Mouse (Mus musculus): ENCODE measurements around the gene Hoxc6.

Gene Hoxc6

DNA sequence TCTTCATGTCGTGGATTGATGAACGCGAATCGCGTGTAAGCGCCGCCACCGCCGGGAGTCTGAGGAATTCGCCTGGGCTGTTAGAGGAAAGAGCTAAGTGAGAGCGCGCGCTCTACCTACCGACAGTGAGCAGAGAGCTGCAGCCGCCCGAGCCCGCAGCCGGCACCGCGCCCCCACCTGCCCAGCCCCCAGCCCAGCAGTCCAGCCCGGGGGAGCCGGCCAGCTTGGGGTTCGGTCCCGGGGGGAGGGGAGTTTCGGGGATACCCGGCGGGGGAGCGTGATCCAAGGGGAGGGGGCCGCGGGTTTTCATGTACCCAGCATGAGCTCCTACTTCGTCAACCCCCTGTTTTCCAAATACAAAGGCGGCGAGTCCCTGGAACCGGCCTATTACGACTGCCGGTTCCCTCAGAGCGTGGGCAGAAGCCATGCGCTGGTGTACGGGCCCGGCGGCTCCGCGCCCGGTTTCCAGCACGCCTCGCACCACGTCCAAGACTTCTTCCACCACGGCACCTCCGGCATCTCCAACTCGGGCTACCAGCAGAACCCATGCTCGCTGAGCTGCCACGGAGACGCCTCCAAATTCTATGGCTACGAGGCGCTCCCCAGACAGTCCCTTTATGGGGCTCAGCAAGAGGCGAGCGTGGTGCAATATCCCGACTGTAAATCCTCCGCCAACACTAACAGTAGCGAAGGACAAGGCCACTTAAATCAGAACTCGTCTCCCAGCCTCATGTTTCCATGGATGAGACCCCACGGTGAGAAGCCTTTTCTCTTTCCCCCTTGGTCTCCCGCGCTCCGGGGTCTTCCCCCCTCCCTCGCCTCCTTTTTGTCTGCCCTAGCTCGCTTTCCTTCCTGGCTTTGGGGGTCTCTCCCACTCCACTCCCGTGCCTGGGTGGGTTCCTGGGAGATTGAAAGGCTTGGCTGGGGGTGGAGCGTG is 7.3 kb upstream of the Hoxc6 start, which contains the start of gene Hoxc8:
TSS of gene Hoxc8 (plus strand) at position 147 of the 937 bp plus-strand sequence.
- DNase-seq (ENCODE audit: low spot score in 2 of 2): no peak

DNA sequence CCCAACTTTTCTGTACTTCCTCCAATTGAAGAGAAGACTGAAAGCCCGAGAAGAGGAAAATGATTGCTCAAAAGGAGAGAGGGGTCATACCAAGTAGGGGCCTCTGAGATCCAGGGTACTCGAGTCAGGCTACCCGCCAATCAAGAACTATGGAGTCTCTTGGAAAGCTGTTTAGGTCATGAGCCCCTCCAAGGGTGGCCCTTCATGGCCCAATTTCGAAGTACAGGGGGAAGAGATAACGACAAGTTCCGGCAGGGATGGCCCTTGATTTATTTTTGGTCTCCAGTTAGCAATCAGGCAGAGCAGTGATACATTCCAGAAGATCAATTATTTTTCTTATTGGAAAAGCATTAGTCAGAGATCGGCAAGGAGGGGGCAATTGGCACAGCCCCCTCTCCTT is 6.3 kb upstream of the Hoxc6 start:
- no peak for DNase-seq (ENCODE audit: low spot score in 2 of 2)

DNA sequence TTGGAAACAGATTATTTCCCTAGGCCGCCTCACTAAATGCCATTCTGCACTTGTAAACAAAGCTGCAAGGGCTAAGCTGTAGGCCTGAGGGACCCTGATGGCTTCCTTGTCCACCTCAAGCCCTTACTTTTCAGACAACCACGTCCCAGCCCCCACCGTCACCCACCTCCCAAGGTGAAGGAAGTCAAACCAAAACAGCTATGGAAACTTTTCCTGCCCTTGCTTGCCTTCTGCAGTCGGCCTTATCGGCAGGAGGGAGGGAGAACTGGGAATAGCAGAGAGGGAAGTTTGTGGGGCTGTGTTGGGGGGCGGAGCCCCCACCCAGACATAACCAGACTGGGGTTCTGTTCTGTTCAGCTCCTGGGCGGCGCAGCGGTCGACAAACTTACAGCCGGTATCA is 5.9 kb upstream of the Hoxc6 start:
- no peak for DNase-seq (ENCODE audit: low spot score in 2 of 2)

DNA sequence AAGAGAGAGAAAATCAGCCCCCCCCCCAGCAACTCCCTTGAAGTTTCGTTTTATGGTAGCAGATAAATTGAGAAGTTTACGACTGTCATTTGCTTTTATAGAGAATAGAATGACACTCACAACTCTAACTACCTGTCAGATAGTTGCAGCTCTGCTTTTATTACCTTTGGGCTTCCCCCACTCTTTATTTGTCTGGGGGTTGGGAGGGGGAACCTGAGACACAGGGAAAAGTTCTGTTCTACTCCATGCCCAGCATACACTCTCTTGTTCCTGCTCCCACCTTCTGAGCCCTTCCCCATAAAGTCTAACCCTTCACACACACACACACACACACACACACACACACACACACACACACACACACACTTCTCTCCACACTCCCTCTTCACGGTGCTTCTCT is 5.2 kb upstream of the Hoxc6 start:
- no peak for DNase-seq (ENCODE audit: low spot score in 2 of 2)

DNA sequence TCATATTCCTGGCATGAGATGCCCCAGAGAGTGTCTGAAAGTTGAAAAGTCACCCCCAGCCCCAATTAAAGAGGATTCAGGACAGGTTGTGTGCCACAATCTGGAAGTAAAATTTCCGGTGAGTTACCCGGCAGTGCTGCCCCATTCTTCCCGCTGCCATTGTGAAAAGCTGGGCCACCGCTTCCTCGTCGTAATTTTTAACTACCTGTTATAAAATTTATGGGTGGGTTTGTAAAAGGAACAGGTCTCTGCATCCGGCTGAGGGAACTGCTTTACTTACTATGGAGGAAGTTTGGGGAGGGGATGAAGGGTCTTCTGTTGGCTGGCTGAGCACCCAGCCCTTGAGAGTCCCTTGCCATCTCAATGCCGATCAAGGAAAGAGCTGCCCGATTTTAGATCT is 1.5 kb upstream of the Hoxc6 start:
- DNase-seq (ENCODE audit: low spot score in 2 of 2): no peak

DNA sequence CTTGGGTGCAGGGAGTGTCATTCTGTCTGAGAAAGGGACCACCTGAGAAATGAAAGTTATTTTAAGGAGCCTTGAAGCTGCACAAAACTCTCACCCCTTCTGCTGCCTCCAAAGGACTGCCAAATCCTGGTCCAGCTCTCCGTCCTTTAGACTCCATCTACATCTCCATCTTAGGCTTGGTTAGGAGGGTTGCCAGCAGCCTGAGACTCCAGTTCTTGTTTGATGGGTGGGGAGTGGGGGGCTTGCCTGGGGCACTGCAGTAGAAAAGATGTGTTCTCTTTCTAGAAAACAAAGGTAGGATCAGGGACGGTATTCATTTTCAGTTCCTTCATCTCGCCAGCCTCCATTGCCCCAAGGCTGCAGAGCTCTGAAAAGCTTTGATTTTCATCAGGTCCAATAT is 626 bp upstream of the Hoxc6 start:
- DNase-seq (ENCODE audit: low spot score in 2 of 2): no peak

DNA sequence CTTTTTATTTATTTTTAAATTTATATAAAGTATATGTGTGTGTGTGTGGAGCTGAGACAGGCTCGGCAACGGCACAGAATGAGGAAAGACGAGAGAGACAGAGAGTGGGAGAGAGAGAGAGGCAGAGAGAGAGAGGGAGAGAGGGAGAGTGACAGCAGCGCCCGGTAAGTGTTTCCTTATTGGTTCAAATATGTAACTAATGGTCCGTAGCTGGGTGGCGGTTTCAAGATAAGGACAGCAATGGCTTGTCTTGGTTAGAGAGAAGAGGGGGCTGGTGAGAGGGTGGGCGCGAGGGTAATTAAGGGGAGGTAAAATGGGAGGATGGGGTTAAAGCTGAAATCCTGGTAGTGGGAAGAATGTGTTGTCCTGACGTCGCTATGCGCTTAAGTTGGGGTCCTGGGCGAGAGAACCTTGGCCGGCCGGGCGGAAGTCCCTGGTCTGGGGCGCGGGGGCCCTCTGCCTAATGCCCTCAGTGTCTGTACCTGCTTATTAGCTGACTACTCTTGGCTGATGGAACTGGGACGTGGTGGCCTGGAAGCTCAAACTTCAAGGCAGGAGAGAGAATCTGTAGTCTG is 638 bp downstream of the Hoxc6 start:
- DNase-seq (ENCODE audit: low spot score in 2 of 2): no peak

DNA sequence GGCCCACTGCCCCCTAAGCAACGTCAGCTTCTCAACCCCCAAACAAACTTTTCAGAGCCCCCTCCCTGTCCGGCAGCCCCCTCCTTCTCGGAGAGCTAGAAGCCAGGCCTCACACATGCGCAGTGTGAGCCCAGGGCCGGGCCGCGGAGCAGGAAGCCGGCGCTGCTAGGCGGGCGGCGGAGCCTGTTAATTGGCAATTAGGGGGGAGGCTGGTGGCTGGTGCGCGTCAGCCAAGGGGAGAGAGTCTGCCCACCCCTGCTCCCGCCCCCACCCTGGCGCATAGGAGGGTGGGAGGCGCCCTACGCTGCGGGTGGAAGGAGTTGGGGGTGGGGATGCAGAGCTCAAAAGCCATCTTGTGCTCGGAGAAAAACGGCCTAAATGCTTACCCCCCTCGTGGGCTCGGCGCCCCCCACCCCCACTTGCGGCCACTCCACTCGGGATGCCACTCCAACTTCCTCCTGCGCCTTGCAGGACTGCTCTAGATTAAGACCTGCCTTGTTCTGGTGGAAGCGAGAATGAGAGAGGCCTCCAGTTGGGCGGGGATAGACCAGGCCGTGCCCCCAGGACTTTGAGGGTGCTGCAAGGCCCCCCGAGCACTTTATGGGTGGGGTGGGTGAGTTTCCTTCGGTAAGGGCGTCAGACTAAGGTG is 1.2 kb downstream of the Hoxc6 start:
- peak; percentile 50 to 79 for DNase-seq (ENCODE audit: low spot score in 2 of 2)

DNA sequence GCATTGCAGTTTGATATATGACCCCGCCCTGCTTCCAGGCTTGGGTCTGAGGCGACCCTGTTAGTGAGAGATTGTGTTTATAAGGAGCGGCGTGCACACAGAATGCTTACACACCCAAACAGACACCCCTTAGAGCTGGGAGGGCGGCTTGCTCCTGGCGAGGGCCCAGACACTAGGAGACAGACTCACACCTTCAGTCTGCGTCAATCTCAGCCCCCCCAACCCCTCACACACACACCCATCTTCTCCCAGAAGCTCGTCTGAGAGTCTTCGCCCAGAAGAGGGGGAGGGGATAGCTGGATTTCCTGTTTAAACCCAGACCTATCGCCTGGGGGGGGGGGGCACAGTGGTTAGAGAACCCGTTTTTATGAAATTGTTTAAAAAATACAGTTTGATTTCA is 1.9 kb downstream of the Hoxc6 start:
- DNase-seq (ENCODE audit: low spot score in 2 of 2): no peak

DNA sequence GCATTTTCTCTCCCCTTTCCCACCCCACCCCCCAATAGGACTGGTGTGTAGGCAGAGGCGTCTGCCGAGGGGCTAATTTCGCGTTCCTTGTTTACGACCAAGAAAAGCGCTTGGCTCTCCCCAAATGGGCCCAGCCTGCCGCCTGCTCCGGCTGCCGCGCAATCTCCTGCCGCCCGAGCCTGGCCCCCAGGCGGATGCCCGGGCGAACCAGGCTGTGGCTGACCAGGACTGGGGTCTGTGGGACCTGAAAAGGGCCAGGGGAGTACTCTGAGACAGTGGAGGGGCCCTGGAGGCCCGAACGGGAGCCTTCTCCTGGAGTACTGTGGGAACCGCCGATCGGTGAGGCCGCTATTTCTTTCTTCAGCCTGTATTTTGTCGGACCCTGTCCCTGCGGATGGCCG is 2.4 kb downstream of the Hoxc6 start:
- DNase-seq (ENCODE audit: low spot score in 2 of 2): no peak

DNA sequence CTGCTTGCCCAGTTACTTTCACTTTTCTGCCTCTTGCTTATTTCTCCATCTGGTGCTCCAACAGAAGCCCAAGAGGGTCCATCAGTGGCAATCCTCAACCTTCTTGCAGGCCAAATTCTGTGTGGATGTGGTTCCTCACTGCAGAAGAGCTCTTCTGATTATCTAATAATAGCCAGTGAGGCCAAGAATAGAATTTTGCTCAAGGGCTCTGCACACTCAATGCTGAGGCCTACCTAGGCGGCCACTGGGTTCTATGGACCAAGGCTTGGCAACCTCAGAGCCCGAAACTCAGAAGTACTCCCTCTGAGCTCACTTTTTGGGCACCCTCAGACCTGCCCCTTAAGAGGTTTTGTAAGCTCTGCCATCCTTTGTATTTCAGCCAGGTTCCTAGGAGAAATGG is 3.3 kb downstream of the Hoxc6 start:
- no peak for DNase-seq (ENCODE audit: low spot score in 2 of 2)

DNA sequence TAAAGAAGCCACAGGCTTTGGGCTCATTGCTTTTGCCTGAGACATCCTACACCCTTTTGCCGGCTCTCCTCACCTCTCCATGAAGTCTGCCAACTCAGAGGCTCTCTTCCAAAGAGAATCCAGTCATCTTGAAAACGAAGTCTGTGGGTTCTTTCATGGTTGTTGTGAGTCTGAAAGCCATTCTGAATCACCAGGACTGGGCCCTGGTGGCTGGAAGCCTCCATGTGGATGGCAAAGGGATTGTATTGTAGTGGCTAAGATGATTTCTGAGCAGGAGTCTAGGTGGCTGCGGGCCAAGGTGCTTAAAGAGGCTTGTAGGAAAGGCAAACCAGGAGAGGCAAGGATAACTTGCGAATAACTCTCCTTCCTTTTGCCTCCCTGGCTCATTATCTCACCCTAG is 4.1 kb downstream of the Hoxc6 start:
- no peak for DNase-seq (ENCODE audit: low spot score in 2 of 2)

DNA sequence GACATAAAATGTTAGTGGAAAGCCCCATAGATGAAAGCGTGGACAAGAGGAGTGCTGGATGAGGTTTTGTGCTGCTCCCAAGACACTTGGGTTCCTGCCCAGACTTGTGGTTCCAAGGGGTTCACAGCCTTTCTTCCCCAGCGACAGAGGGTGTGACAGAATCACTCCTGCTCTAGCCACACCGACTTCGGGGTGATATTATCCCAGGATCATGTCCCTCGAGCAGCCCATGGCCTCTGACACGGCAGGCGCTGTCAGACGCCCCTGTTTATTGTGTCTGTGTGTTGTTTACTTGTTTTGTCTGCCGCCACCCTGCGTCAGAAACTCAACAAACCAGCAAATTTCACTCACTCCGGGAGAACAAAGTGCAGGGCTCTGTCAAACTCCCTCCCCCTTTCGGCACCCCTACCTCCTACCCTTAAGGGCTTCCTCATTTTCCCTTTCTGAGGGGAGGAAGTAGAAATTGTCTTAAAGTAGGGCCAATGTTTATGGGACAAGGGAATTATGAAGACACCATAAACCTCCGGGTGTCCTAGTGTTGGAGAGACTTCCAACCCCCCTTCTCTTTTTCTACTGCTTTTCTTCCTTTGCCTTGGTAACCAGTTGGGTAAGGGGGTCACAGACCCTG is 4.9 kb downstream of the Hoxc6 start:
- no peak for DNase-seq (ENCODE audit: low spot score in 2 of 2)

DNA sequence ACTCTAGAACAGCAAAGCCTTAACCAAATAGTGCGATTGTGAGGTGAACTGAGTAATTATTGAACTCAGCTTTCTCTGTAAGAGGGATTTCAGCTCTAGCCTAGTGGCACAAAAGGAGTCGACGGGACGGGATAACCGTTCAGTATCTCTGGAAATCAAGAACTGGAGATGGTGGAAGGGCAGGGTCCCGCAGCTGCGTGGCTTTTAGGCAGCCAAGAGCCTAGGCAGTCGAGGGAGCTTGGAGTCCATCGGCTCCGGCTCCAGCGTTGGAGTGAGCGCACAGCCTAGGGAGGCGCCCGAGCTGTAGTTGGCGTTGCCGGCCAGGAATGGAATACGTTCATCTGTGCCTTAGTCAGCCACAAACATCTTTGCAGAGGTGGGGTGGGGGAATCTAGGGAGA is 7.3 kb downstream of the Hoxc6 start:
- no peak for DNase-seq (ENCODE audit: low spot score in 2 of 2)

DNA sequence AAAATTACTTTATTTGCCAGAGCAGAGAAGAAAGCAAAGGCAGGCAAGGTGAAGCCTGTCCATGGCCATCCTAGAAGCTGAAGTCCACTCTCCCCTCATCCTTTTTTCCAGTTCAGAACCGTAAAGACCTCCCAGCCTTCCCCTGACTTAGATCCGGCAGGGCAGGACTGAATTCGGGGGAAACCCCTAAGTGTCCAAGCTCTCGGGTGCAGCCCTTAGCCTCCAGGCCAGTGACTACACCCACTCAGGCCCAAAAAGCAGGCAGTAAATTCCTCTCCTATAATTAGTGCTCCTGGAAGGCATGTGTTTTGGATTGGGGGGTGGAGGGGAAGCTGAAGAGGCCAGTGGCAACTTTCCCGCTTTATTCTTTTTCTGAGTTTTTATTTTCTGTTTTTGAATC is 7.7 kb downstream of the Hoxc6 start:
- no peak for DNase-seq (ENCODE audit: low spot score in 2 of 2)

DNA sequence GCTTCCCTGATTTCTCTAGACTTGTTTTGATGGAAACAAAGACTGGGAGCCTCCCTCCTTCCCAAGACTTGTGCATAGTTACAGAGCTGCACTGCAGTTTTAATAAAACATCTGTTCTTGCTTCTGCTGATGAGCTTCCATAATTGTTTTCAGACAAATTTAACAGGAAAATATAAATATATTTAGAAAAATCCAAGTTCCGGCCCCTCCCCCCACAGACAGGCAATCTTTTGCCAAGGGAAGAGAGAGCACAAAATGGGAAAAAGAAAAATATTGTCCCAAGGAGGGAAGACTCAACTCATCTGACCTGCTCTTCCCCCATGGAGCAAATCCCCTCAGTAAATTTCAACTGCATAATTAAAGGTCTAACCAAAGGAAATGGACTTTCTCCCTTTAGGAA is 8.3 kb downstream of the Hoxc6 start:
- no peak for DNase-seq (ENCODE audit: low spot score in 2 of 2)

DNA sequence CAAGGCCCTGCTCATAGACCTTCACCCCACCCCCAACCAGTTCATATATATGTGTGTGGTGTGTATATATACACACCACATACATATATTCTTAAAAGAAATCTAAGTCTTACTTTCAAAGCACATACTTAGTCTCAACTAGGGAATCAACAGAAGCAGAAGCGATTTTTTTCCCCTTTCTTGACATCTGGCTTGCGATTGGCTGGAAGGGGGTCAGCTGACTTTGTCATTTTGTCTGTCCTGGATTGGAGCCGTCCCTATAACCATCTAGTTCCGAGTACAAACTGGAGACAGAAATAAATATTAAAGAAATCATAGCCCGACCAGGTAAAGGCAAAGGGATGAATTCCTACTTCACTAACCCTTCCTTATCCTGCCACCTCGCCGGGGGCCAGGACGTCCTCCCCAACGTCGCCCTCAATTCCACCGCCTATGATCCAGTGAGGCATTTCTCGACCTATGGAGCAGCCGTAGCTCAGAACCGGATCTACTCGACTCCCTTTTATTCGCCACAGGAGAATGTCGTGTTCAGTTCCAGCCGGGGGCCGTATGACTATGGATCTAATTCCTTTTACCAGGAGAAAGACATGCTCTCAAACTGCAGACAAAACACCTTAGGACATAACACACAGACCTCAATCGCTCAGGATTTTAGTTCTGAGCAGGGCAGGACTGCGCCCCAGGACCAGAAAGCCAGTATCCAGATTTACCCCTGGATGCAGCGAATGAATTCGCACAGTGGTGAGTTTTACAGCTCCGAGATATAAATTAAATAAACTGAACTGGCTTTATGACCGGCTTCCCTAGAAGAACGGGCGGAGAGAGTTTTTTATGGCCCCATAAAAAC is 11.4 kb downstream of the Hoxc6 start:
- no peak for DNase-seq (ENCODE audit: low spot score in 2 of 2)

DNA sequence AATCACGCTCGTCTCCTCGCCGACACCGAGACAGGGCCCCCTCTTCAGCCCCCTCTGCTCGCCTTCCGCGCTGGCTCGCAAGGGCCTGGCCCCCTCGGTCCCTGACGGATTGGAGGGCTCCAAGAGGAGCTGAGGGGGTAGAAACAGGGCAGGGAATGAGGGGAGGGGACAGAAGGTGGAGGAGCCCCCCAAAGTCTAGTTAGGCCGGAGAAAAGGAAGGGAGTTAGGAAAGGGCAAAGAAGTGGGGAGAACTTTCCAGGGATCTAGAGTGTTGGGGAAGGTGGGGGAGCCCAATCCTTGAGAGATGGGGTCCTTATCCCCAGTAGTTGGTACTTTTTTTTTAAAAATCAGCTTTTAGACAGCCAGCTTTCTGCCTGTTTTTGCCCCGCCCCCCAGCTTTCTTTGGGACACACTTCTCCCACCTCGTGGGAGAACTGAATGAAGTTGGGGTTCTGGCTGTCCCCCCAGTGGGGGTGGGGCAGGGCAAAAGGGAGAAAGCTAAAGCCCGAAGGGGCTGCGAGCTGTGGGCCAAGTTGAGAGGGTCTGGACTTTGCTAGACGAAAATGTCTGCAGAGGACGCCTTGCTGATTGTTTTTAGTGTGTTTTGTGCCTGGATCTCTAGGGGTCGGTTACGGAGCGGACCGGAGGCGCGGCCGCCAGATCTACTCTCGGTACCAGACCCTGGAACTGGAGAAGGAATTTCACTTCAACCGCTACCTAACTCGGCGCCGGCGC is 12.2 kb downstream of the Hoxc6 start:
- DNase-seq (ENCODE audit: low spot score in 2 of 2): no peak

DNA sequence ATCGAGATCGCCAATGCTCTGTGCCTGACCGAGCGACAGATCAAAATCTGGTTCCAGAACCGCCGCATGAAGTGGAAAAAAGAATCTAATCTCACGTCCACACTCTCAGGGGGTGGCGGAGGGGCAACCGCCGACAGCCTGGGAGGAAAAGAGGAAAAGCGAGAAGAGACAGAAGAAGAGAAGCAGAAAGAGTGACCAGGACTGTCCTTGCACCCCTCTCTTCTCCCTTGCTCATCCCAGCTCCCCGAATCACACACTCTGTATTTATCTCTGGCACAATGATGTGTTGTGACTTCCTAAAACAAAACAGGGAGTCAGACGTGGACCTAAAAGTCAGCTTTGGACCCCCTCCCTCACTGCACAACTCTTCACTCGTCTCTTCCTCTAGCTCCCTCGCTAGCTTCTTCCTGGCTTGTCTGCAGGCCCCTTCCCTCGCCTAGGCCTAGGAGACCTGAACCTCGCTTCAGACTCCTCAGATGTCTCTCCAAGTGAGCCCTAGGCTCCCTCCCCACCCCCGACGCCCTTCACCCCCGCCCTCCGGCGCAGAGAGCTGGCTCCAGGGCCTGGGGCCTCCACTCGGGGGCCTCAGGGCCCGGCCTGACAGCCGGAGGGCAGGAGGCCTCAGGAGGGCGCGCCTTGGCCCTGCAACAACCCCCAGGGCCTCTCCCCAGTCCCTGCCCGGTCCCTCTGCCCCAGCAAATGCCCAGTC is 12.9 kb downstream of the Hoxc6 start:
- DNase-seq (ENCODE audit: low spot score in 2 of 2): no peak

DNA sequence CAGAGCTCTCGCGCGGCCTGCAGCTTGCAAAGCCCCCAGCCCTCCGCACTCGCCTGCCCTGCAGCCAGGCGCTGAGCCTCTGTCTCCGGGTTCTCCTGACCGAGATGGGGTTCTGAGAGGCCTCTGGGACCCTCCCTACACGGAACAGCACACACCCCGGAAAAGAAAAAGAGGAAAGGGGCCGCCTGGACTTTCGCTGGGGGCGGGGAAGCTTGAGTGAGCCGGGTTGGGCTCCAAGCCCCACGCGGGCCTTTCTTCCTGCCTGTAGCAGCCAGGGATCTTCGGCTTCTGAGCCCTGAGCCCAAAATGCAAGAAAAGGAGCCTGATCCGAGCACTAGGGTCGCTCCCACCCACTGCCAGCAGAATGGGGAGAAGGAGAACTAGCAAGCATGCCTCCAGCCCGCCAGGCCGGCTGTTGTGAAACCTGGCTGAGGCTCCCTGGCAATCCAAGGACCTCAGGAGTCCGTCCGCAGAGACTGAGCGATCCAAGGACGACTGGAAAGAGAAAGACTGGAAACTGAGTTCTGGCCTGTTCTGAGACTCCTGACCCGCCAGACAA is 13.9 kb downstream of the Hoxc6 start:
- no peak for DNase-seq (ENCODE audit: low spot score in 2 of 2)

Measured in urinary bladder, postnatal 36 days (tissue).